Mouse (Mus musculus) C2C12 (cell line): ENCODE data around the gene Bmi1.

Experiments
- CEBPB ChIP-seq: IDR thresholded peaks from one replicate; pipeline ENCODE4 v1.6.1; 2011; ENCODE audit warnings: low read depth, mild to moderate bottlenecking, control low read depth, moderate library complexity
- CTCF ChIP-seq: IDR thresholded peaks from one replicate; pipeline ENCODE4 v1.5.1; 2011; ENCODE audit not compliant: control insufficient read depth, insufficient read depth, insufficient read length
- FOSL1 ChIP-seq: IDR thresholded peaks from one replicate; pipeline ENCODE4 v1.8.0; 2011; ENCODE audit warnings: mild to moderate bottlenecking, low read length; ENCODE audit not compliant: poor library complexity, insufficient read depth, severe bottlenecking
- MAX ChIP-seq: IDR thresholded peaks from one replicate; pipeline ENCODE4 v1.6.1; 2011; ENCODE audit warnings: mild to moderate bottlenecking, control low read depth
- MYOD1 ChIP-seq: IDR thresholded peaks from one replicate; pipeline ENCODE4 v1.6.1; 2011; ENCODE audit warnings: low read depth; ENCODE audit not compliant: control insufficient read depth, insufficient read length
- MYOG ChIP-seq: IDR thresholded peaks from one replicate; pipeline ENCODE4 v1.6.1; 2011; ENCODE audit not compliant: control insufficient read depth, insufficient read length; ENCODE audit errors: extremely low read depth
- USF1 ChIP-seq: IDR thresholded peaks from one replicate; pipeline ENCODE4 v1.6.1; 2011; ENCODE audit warnings: low read depth, mild to moderate bottlenecking, control low read depth, moderate library complexity

GRCm38 (mm10) chr2:18692548-18692947 lies 15.7 kb downstream of the Bmi1 start:
- TF ChIP-seq CTCF (no peak), CEBPB (no peak), MYOD1 (no peak), MYOG (no peak), MAX (no peak), USF1 (no peak), FOSL1 (no peak)
